Mouse (Mus musculus) liver, embryonic 15.5 days (tissue): ENCODE measurements around the gene Cnpy4. TPM values are rescaled to one million over a fixed set of nuclear protein-coding genes. Genes with fewer than 3 reads are reported as not detected.

Experiments used
- ATAC-seq: fragments of 200-750 bp; cut with Nextera tagmentation; 2 replicates; pipeline ENCODE4 v1.8.0; 2017; ENCODE audit warnings: moderate number of reproducible peaks, mild to moderate bottlenecking, moderate library complexity; ENCODE audit not compliant: insufficient read depth
- H3K27ac ChIP-seq: fragments of 300-500 bp; sonication (generic); replicated peaks from 2 replicates; pipeline ENCODE4 v1.5.1; 2015; ENCODE audit warnings: mild to moderate bottlenecking, inconsistent platforms
- H3K27me3 ChIP-seq: fragments of 300-500 bp; sonication (generic); 2 replicates; pipeline ENCODE4 v1.6.1; 2015; ENCODE audit warnings: mild to moderate bottlenecking, inconsistent platforms
- H3K36me3 ChIP-seq: fragments of 300-500 bp; sonication (generic); replicated peaks from 2 replicates; pipeline ENCODE4 v1.6.1; 2015; ENCODE audit warnings: moderate library complexity, mild to moderate bottlenecking, inconsistent platforms
- H3K4me1 ChIP-seq: fragments of 300-500 bp; sonication (generic); replicated peaks from 2 replicates; pipeline ENCODE4 v1.6.1; 2015; ENCODE audit warnings: inconsistent platforms
- H3K4me2 ChIP-seq: fragments of 300-500 bp; sonication (generic); 2 replicates; pipeline ENCODE4 v1.6.1; 2015; ENCODE audit warnings: moderate library complexity, mild to moderate bottlenecking, inconsistent platforms
- H3K4me3 ChIP-seq: fragments of 300-500 bp; sonication (generic); replicated peaks from 2 replicates; pipeline ENCODE4 v1.5.1; 2015; ENCODE audit warnings: mild to moderate bottlenecking, inconsistent platforms
- H3K9ac ChIP-seq: fragments of 300-500 bp; sonication (generic); 2 replicates; pipeline ENCODE4 v1.6.1; 2015; ENCODE audit warnings: moderate library complexity, mild to moderate bottlenecking, inconsistent platforms
- H3K9me3 ChIP-seq: fragments of 300-500 bp; sonication (generic); replicated peaks from 2 replicates; pipeline ENCODE4 v1.6.1; 2016; ENCODE audit warnings: inconsistent platforms
- WGBS: fragments of 180-500 bp; shearing (Covaris S2); methylation state at CpG from one replicate; pipeline ENCODE4 v1.1.7; 2015; ENCODE audit warnings: mixed read lengths; ENCODE audit not compliant: insufficient replicate concordance; 5-methylcytosine and 5-hydroxymethylcytosine counted together
- microRNA counts: library from miRNA; unstranded; fragments of <30 nt; microRNA quantifications from one replicate; lab custom pipeline; 2016
- microRNA-seq: library from miRNA; unstranded; fragments of <30 nt; microRNA quantifications from one replicate; pipeline ENCODE4, GENCODE M21; 2016
- polyA plus RNA-seq: library from polyadenylated mRNA; unstranded; fragments of >200 nt; fragmentation: Nextera tagmentation; extraction: Ambion mirVana; gene quantifications from 2 replicates; pipeline ENCODE4 v1.2.1, GENCODE M21; 2015

The Cnpy4 gene
- polyA plus RNA-seq, 1 experiment from 2014 or later: 13.4 TPM

- Histone ChIP-seq H3K4me2 (no peak overlapping the region), H3K9ac (no peak overlapping the region), H3K27me3 (no peaks in the 10 kb centered on the region), H3K9me3 (no peaks in the 10 kb centered on the region), H3K27ac (no peak overlapping the region), H3K4me3 (no peak overlapping the region), H3K4me1 (no peaks in the 10 kb centered on the region), H3K36me3 (no peaks in the 10 kb centered on the region)
- no peak for ATAC-seq
Observed at GRCm38 (mm10) chr5:138234224-138234623, 46.9 kb downstream of the Cnpy4 start.

- WGBS: 6% methylated on average over 2 of the region's 2 CpGs
- H3K4me1 ChIP-seq: no peaks in the 10 kb centered on the region
- no peak overlapping the region for H3K27ac ChIP-seq
- H3K4me3 ChIP-seq: no peak overlapping the region
- H3K36me3 ChIP-seq: no peaks in the 10 kb centered on the region
- no peaks in the 10 kb centered on the region for H3K9me3 ChIP-seq
- no peak overlapping the region for H3K4me2 ChIP-seq
- no peaks in the 10 kb centered on the region for H3K27me3 ChIP-seq
- ATAC-seq: no peak
- H3K9ac ChIP-seq: no peak overlapping the region
Observed at GRCm38 (mm10) chr5:138241511-138241910, 54.2 kb downstream of the Cnpy4 start.

MicroRNA genes within 50 kb of the gene (microRNA counts, 519-probe panel; counts per million panel counts)
- 4,377 counts per million, percentile 87 among the panel's probes with 10 or more counts for microRNA mmu-miR-106b (lab: Ali Mortazavi, UCI)
- microRNA mmu-miR-25 (lab: Ali Mortazavi, UCI): 5,255 counts per million, percentile 97 among the panel's probes with 10 or more counts
- microRNA mmu-miR-93 (lab: Ali Mortazavi, UCI): 4,427 counts per million, percentile 88 among the panel's probes with 10 or more counts

Small RNAs within 50 kb of the gene (microRNA-seq; reads per million reads assigned to microRNA genes)
- gene Mir106b (10,611 reads per million, percentile 93 among the genes with 10 or more reads in this experiment), gene Mir25 (1,084 reads per million, percentile 77 among the genes with 10 or more reads in this experiment), gene Mir93 (21,340 reads per million, percentile 97 among the genes with 10 or more reads in this experiment)

Other genes with a start within 250 kb of the Cnpy4 start
- gene Gjc3, start 224.4 kb upstream of the Cnpy4 start, polyA plus RNA-seq: not detected in 2 replicates
- gene Azgp1, start 206.0 kb upstream of the Cnpy4 start, polyA plus RNA-seq: 14.4 and 31.0 TPM in 2 replicates
- gene Smok3a, start 166.2 kb upstream of the Cnpy4 start, polyA plus RNA-seq: not detected in 2 replicates
- not detected in 2 replicates for gene Smok3b, start 166.1 kb upstream of the Cnpy4 start, polyA plus RNA-seq
- gene Smok3c, start 134.3 kb upstream of the Cnpy4 start, polyA plus RNA-seq: not detected in 2 replicates
- gene Zkscan1, start 102.4 kb upstream of the Cnpy4 start, polyA plus RNA-seq: 3.7 and 3.8 TPM in 2 replicates
- gene Zscan21, start 70.6 kb upstream of the Cnpy4 start, polyA plus RNA-seq: 14.6 and 16.8 TPM in 2 replicates
- 4.2 and 5.1 TPM in 2 replicates for gene Zfp113, start 31.7 kb upstream of the Cnpy4 start, polyA plus RNA-seq
- gene Cops6, start 26.4 kb upstream of the Cnpy4 start, polyA plus RNA-seq: 159 and 170 TPM in 2 replicates
- 5.3 and 6.0 TPM in 2 replicates for gene Ap4m1, start 15.5 kb upstream of the Cnpy4 start, polyA plus RNA-seq
- gene Mcm7, start 15.1 kb upstream of the Cnpy4 start, polyA plus RNA-seq: 174 and 176 TPM in 2 replicates
- gene Taf6, start within 50 bp of the Cnpy4 start, polyA plus RNA-seq: 36.8 and 37.9 TPM in 2 replicates
- 2.9 and 3.0 TPM in 2 replicates for gene Mblac1, start 6.8 kb downstream of the Cnpy4 start, polyA plus RNA-seq
- gene Nxpe5, start 38.4 kb downstream of the Cnpy4 start, polyA plus RNA-seq: 0.08 TPM in 2 replicates
- 35.3 and 36.0 TPM in 2 replicates for gene Lamtor4, start 68.0 kb downstream of the Cnpy4 start, polyA plus RNA-seq
- 2.5 and 3.6 TPM in 2 replicates for gene BC037034, start 76.5 kb downstream of the Cnpy4 start, polyA plus RNA-seq
- 0.07 and 0.26 TPM in 2 replicates for gene Gal3st4, start 85.4 kb downstream of the Cnpy4 start, polyA plus RNA-seq
- gene Gm43720, start 92.5 kb downstream of the Cnpy4 start, polyA plus RNA-seq: not detected in 2 replicates
- gene Gpc2, start 92.5 kb downstream of the Cnpy4 start, polyA plus RNA-seq: 0.45 and 0.62 TPM in 2 replicates
- gene Stag3, start 92.8 kb downstream of the Cnpy4 start, polyA plus RNA-seq: 1.3 and 1.8 TPM in 2 replicates
- gene Pvrig, start 154.5 kb downstream of the Cnpy4 start, polyA plus RNA-seq: 0.53 and 0.78 TPM in 2 replicates